Mouse (Mus musculus) ovary, adult 18-20 months (tissue): ENCODE data around the gene Grip2.

Experiments used
- DNase-seq: peaks from one replicate; pipeline ENCODE4 v3.0.0; 2022; ENCODE audit warnings: low spot score, mixed read lengths

Gene Grip2

GRCm38 (mm10) chr6:91729677-91730127 is 97.3 kb downstream of the Grip2 start:
- peak; percentile 67 for DNase-seq

GRCm38 (mm10) chr6:91728939-91729619 is 98.0 kb downstream of the Grip2 start:
- no peak for DNase-seq

GRCm38 (mm10) chr6:91727361-91727760 is 99.7 kb downstream of the Grip2 start:
- DNase-seq: no peak

GRCm38 (mm10) chr6:91721215-91721701 is 105.8 kb downstream of the Grip2 start:
- DNase-seq: no peak

GRCm38 (mm10) chr6:91720588-91721214 is 106.3 kb downstream of the Grip2 start:
- no peak for DNase-seq

- DNase-seq: no peak
Observed at GRCm38 (mm10) chr6:91719865-91720533, 107.1 kb downstream of the Grip2 start.

- DNase-seq: no peak
Observed at GRCm38 (mm10) chr6:91719042-91719747, 107.9 kb downstream of the Grip2 start.

- DNase-seq: no peak
Observed at GRCm38 (mm10) chr6:91718603-91719002, 108.4 kb downstream of the Grip2 start.

- no peak for DNase-seq
Observed at GRCm38 (mm10) chr6:91718067-91718466, 109.0 kb downstream of the Grip2 start.

- DNase-seq: no peak
Observed at GRCm38 (mm10) chr6:91715988-91716810, 110.9 kb downstream of the Grip2 start.

- DNase-seq: no peak
Observed at GRCm38 (mm10) chr6:91715023-91715422, 112.0 kb downstream of the Grip2 start.

GRCm38 (mm10) chr6:91713370-91713896 is 113.6 kb downstream of the Grip2 start:
- DNase-seq: no peak

- no peak for DNase-seq
Observed at GRCm38 (mm10) chr6:91712855-91713331, 114.2 kb downstream of the Grip2 start.

- no peak for DNase-seq
Observed at GRCm38 (mm10) chr6:91712097-91712854, 114.8 kb downstream of the Grip2 start.
